Mouse (Mus musculus): ENCODE data around the gene Eid1. TPM values are rescaled to one million over a fixed set of nuclear protein-coding genes. Genes with fewer than 3 reads are reported as not detected.
A peak's percentile ranks its signal among the peaks of the same experiment; 100 is the strongest.

Eid1 gene
- polyA plus RNA-seq, 1 experiment: 16.5 TPM

DNA sequence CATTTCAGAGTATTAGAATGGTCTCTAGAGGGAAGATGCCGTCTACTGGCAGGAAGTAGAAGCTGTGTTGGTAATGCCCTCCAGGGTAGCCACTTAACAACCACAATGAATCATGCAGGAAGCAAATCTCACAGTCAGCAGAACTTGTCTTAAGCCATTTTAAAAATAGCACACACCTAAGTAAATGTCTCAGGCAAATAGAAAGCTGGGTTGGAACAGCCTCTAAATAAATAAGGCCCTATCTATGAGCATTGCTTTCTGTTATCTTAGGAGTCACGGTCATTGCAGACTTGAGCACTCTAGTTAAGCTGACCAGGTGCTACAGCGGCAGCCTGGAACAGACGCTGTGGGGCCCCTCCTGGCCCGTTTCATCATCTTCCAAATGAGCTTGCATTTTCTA lies 5.7 kb upstream of the Eid1 start:
- Histone ChIP-seq H3ac (ENCODE audit: control insufficient read depth, insufficient read length, low read depth) (no peak overlapping the region), H3K79me2 (ENCODE audit: control insufficient read depth, insufficient read depth) (no peaks in the 10 kb centered on the region), H3K27me3 (ENCODE audit: control insufficient read depth, insufficient read depth, insufficient read length) (no peaks in the 10 kb centered on the region), H3K79me3 (ENCODE audit: low read depth) (no peaks in the 10 kb centered on the region), H3K4me3 (ENCODE audit: insufficient read depth, poor library complexity, severe bottlenecking) (no peak overlapping the region), H3K36me3 (ENCODE audit: control insufficient read depth, insufficient read depth) (no peaks in the 10 kb centered on the region)
- TF ChIP-seq USF1 (IDR thresholded peaks at IDR 0.05; ENCODE audit: low read depth) (no peak), FOSL1 (IDR thresholded peaks at IDR 0.05; ENCODE audit: insufficient read depth, low read length, poor library complexity, severe bottlenecking) (peak; percentile 24)

DNA sequence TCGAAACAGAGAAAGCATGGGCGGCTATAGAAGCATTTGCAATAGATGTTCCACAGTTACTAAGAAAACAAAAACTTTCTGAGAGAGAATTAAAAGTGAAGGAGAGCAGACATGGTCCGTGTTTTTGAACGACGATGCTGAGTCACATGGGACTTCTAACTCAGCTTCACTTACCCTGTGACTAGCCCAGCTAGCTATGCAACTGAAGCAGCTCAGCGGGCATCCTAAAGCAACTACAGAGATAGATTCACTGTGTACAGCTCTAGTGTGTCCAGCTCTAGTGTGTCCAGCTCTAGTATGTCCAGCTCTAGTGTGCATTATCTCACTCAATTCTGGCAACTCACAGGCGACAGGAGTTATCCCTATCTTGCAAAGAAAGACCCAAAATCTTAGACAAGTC lies 5.2 kb upstream of the Eid1 start:
- TF ChIP-seq MYOG (IDR thresholded peaks at IDR 0.05; ENCODE audit: control insufficient read depth, extremely low read depth, insufficient read length): no peak
- TF ChIP-seq USF1 (IDR thresholded peaks at IDR 0.05; ENCODE audit: low read depth): peak; percentile 27
- H3ac ChIP-seq (ENCODE audit: control insufficient read depth, insufficient read length, low read depth): no peak overlapping the region
- no peaks in the 10 kb centered on the region for H3K79me2 ChIP-seq (ENCODE audit: control insufficient read depth, insufficient read depth)
- no peak overlapping the region for H3K4me3 ChIP-seq (ENCODE audit: insufficient read depth, poor library complexity, severe bottlenecking)
- H3K36me3 ChIP-seq (ENCODE audit: control insufficient read depth, insufficient read depth): no peaks in the 10 kb centered on the region
- H3K27me3 ChIP-seq (ENCODE audit: control insufficient read depth, insufficient read depth, insufficient read length): no peaks in the 10 kb centered on the region
- H3K79me3 ChIP-seq (ENCODE audit: low read depth): no peaks in the 10 kb centered on the region

DNA sequence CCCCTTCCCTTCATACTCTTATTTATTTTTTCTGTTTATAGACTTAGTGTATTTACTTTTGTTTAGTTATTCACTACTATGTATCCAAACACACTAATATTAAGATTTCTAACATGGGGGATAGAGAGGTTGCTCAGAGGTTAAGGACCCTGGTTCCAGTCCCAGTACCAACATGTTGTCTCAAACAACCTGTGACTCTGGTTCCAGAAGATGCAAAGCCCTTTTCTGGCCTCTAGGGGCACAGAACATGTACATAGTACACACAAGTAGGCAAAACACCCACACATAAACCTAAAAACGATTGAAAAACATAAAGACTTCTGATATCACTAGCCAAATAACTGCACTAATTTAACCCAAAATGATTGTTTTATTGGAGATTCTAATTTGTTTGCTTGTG lies 2.0 kb upstream of the Eid1 start:
- Histone ChIP-seq H3K36me3 (ENCODE audit: control insufficient read depth, insufficient read depth) (no peaks in the 10 kb centered on the region), H3K79me3 (ENCODE audit: low read depth) (peaks cover 13% of the 10 kb centered on the region), H3K79me2 (ENCODE audit: control insufficient read depth, insufficient read depth) (peaks cover 26% of the 10 kb centered on the region), H3K27me3 (ENCODE audit: control insufficient read depth, insufficient read depth, insufficient read length) (no peaks in the 10 kb centered on the region), H3K4me3 (ENCODE audit: insufficient read depth, poor library complexity, severe bottlenecking) (no peak overlapping the region), H3ac (ENCODE audit: control insufficient read depth, insufficient read length, low read depth) (no peak overlapping the region)
- TF ChIP-seq CEBPB (IDR thresholded peaks at IDR 0.05; ENCODE audit: low read depth) (no peak), MYOD1 (IDR thresholded peaks at IDR 0.05; ENCODE audit: control insufficient read depth, insufficient read length, low read depth) (no peak), MYOG (IDR thresholded peaks at IDR 0.05; ENCODE audit: control insufficient read depth, extremely low read depth, insufficient read length) (no peak), MAX (IDR thresholded peaks at IDR 0.05) (no peak), FOSL1 (IDR thresholded peaks at IDR 0.05; ENCODE audit: insufficient read depth, low read length, poor library complexity, severe bottlenecking) (no peak), USF1 (IDR thresholded peaks at IDR 0.05; ENCODE audit: low read depth) (no peak), CTCF (IDR thresholded peaks at IDR 0.05; ENCODE audit: control insufficient read depth, insufficient read depth, insufficient read length) (no peak)

DNA sequence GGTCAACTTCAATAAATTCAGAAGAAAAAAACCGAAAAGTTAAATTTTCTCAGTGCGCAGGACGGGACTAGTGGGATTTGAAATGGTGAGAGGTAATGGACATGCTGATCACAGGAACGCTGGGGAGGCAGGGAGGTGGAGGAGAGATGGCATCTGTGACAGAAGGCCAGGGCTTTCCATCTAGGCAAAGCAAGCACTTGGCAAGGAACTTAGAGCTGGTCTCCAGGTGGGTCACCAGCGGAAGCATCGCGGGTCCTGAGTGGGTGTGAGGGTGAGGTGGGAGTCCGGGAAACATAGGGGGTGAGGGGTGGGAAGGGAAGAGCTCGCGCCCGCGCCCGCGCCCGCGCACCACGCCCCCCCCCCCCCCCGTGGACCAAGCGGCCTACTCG lies 333 bp upstream of the Eid1 start:
- Histone ChIP-seq H3ac (ENCODE audit: control insufficient read depth, insufficient read length, low read depth) (peak overlapping the region; percentile 48), H3K79me2 (ENCODE audit: control insufficient read depth, insufficient read depth) (peaks cover 26% of the 10 kb centered on the region), H3K4me3 (ENCODE audit: insufficient read depth, poor library complexity, severe bottlenecking) (peak overlapping the region; percentile 48), H3K36me3 (ENCODE audit: control insufficient read depth, insufficient read depth) (no peaks in the 10 kb centered on the region), H3K79me3 (ENCODE audit: low read depth) (peaks cover 13% of the 10 kb centered on the region), H3K27me3 (ENCODE audit: control insufficient read depth, insufficient read depth, insufficient read length) (no peaks in the 10 kb centered on the region)
- no peak for TF ChIP-seq FOSL1 (IDR thresholded peaks at IDR 0.05; ENCODE audit: insufficient read depth, low read length, poor library complexity, severe bottlenecking)
- TF ChIP-seq MYOG (IDR thresholded peaks at IDR 0.05; ENCODE audit: control insufficient read depth, extremely low read depth, insufficient read length): no peak
- TF ChIP-seq MAX (IDR thresholded peaks at IDR 0.05): no peak
- no peak for TF ChIP-seq CTCF (IDR thresholded peaks at IDR 0.05; ENCODE audit: control insufficient read depth, insufficient read depth, insufficient read length)
- no peak for TF ChIP-seq MYOD1 (IDR thresholded peaks at IDR 0.05; ENCODE audit: control insufficient read depth, insufficient read length, low read depth)
- TF ChIP-seq USF1 (IDR thresholded peaks at IDR 0.05; ENCODE audit: low read depth): no peak
- no peak for TF ChIP-seq CEBPB (IDR thresholded peaks at IDR 0.05; ENCODE audit: low read depth)

DNA sequence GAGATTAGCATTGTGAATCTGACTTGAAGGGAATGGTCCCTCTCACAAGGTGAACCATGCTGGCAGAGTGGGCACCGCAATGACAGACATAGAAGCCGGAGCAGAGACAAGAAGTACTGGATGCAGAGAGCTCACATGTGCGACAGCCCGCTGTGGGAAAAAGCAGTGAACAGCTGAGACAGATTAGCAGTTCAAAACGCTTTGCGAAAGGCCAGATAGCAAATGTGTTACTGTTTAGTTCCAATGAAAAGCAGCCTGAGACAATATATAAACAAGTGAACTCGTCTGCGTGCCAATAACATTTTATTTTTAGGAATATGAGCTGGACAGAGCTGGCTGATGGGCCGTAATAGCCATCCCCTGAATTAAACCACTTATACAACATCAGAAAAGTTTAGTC lies 8.9 kb downstream of the Eid1 start:
- H3K27me3 ChIP-seq (ENCODE audit: control insufficient read depth, insufficient read depth, insufficient read length): no peaks in the 10 kb centered on the region
- TF ChIP-seq FOSL1 (IDR thresholded peaks at IDR 0.05; ENCODE audit: insufficient read depth, low read length, poor library complexity, severe bottlenecking) (no peak), CEBPB (IDR thresholded peaks at IDR 0.05; ENCODE audit: low read depth) (no peak), MAX (IDR thresholded peaks at IDR 0.05) (no peak)
- H3K4me3 ChIP-seq (ENCODE audit: insufficient read depth, poor library complexity, severe bottlenecking): no peak overlapping the region
- no peak overlapping the region for H3ac ChIP-seq (ENCODE audit: control insufficient read depth, insufficient read length, low read depth)
- H3K79me2 ChIP-seq (ENCODE audit: control insufficient read depth, insufficient read depth): no peaks in the 10 kb centered on the region
- no peaks in the 10 kb centered on the region for H3K79me3 ChIP-seq (ENCODE audit: low read depth)
- no peaks in the 10 kb centered on the region for H3K36me3 ChIP-seq (ENCODE audit: control insufficient read depth, insufficient read depth)

DNA sequence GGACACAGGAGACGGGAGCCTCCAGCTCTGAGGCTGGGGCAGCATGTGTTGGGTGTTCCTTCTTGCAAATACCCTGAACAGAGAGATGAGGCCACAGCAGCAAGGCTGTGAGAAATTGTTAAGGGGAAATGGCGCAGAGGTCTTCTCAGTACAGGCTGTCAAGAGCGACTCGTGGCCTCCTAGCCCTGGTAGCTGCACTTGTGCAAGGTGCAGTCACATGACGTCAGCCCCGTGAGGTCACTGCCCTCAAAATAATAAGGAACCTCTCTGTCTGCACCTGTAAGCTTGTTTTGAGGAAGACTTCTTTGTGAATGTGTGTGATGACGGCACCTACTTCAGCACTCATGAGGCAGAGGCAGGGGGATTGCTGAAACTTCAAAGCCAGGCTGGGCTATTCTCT lies 11.0 kb downstream of the Eid1 start:
- TF ChIP-seq FOSL1 (IDR thresholded peaks at IDR 0.05; ENCODE audit: insufficient read depth, low read length, poor library complexity, severe bottlenecking) (no peak), MYOD1 (IDR thresholded peaks at IDR 0.05; ENCODE audit: control insufficient read depth, insufficient read length, low read depth) (no peak), MAX (IDR thresholded peaks at IDR 0.05) (no peak), CTCF (IDR thresholded peaks at IDR 0.05; ENCODE audit: control insufficient read depth, insufficient read depth, insufficient read length) (no peak), CEBPB (IDR thresholded peaks at IDR 0.05; ENCODE audit: low read depth) (no peak), MYOG (IDR thresholded peaks at IDR 0.05; ENCODE audit: control insufficient read depth, extremely low read depth, insufficient read length) (no peak), USF1 (IDR thresholded peaks at IDR 0.05; ENCODE audit: low read depth) (no peak)
- Histone ChIP-seq H3ac (ENCODE audit: control insufficient read depth, insufficient read length, low read depth) (no peak overlapping the region), H3K27me3 (ENCODE audit: control insufficient read depth, insufficient read depth, insufficient read length) (no peaks in the 10 kb centered on the region), H3K79me3 (ENCODE audit: low read depth) (no peaks in the 10 kb centered on the region), H3K36me3 (ENCODE audit: control insufficient read depth, insufficient read depth) (no peaks in the 10 kb centered on the region), H3K79me2 (ENCODE audit: control insufficient read depth, insufficient read depth) (no peaks in the 10 kb centered on the region), H3K4me3 (ENCODE audit: insufficient read depth, poor library complexity, severe bottlenecking) (no peak overlapping the region)

All from C2C12 (cell line).